13 mouse cellular contexts compared by ENCODE assay signal in genomic region chrX:133685572-133685971, GRCm38 (mm10). TPM values are rescaled to one million over a fixed set of nuclear protein-coding genes. Genes with fewer than 3 reads are reported as not detected.
DNase-seq lines count a peak whose midpoint lies in the region; ATAC-seq lines count a peak whose summit lies in the region.
"Had no signal": no experiment of that assay in that cellular context is flagged by ENCODE, and none has a peak within 500 bp of the region (broad histone marks: within the 10 kb centered on the region; RNA-seq: fewer than 3 reads in every experiment).

No protein-coding gene starts in this region.

- H3K9ac ChIP-seq in hindbrain, embryonic 11.5 days (ENCODE audit: low read depth, low read length), result no peak overlapping the region
- peak overlapping the region; percentile 26; the same call in 1 of the 2 replicates for H3K9ac ChIP-seq in midbrain, embryonic 14.5 days (replicated peaks; ENCODE audit: low read length)

- ATAC-seq in hindbrain, embryonic 11.5 days (ENCODE audit: low FRiP score), result no peak
- ATAC-seq in midbrain, embryonic 14.5 days (ENCODE audit: low FRiP score, low TSS enrichment), result no peak
- ATAC-seq in granulocyte monocyte progenitor cell, adult 5-6 weeks (replicated peaks; ENCODE audit: poor library complexity, severe bottlenecking), result no peak
- ATAC-seq: lung, postnatal 0 days had no signal

- H3K4me2 ChIP-seq in hindbrain, embryonic 11.5 days (replicated peaks; ENCODE audit: low read depth, low read length), result peak overlapping the region; percentile 83; the same call in 1 of the 2 replicates
- peak overlapping the region; percentile 65 for H3K4me2 ChIP-seq in midbrain, embryonic 14.5 days (ENCODE audit: low read length)

- H3K4me3 ChIP-seq in brown adipose tissue, adult 24 weeks (ENCODE audit: insufficient read depth, low read depth, low read length), result peak overlapping the region; percentile 61
- H3K4me3 ChIP-seq in embryonic facial prominence, embryonic 10.5 days, result peak overlapping the region; percentile 64
- no peak overlapping the region; the same call in 1 of the 2 replicates for H3K4me3 ChIP-seq in hindbrain, embryonic 11.5 days (ENCODE audit: low read depth, low read length)
- peak overlapping the region; percentile 54 for H3K4me3 ChIP-seq in midbrain, embryonic 14.5 days (replicated peaks; ENCODE audit: low read depth, low read length)

- peaks cover 97% of the 10 kb centered on the region for H3K27me3 ChIP-seq in embryonic facial prominence, embryonic 10.5 days (replicated peaks; ENCODE audit: low read depth, poor library complexity, severe bottlenecking)
- peaks cover 3% of the 10 kb centered on the region; the same call in 1 of the 2 replicates for H3K27me3 ChIP-seq in hindbrain, embryonic 11.5 days (ENCODE audit: control insufficient read depth, insufficient read depth, low read length)
- H3K27me3 ChIP-seq in midbrain, embryonic 14.5 days (ENCODE audit: control insufficient read depth, insufficient read depth, low read length), result no peaks in the 10 kb centered on the region

- no peaks in the 10 kb centered on the region for H3K36me3 ChIP-seq in embryonic facial prominence, embryonic 10.5 days (replicated peaks)
- no peaks in the 10 kb centered on the region for H3K36me3 ChIP-seq in hindbrain, embryonic 11.5 days (ENCODE audit: control insufficient read depth, insufficient read depth, low read length)
- no peaks in the 10 kb centered on the region for H3K36me3 ChIP-seq in midbrain, embryonic 14.5 days (ENCODE audit: control insufficient read depth, insufficient read depth, low read length)
- H3K36me3 ChIP-seq: G1E had no signal

- DNase-seq in embryonic facial prominence, embryonic 10.5 days (ENCODE audit: low spot score), result no peak
- no peak for DNase-seq in hindbrain, embryonic 11.5 days (ENCODE audit: low spot score)
- no peak for DNase-seq in midbrain, embryonic 14.5 days
- DNase-seq in retina, postnatal 1 day, result no peak
- DNase-seq in layer of hippocampus, adult 9-11 months, result no peak
- DNase-seq: adrenal gland, adult 2 months; cerebellum, adult 2 months; heart, postnatal 10 days had no signal

- no peak overlapping the region for H3K27ac ChIP-seq in brown adipose tissue, adult 24 weeks (replicated peaks; ENCODE audit: low read depth, low read length)
- H3K27ac ChIP-seq in embryonic facial prominence, embryonic 10.5 days (replicated peaks), result no peak overlapping the region
- no peak overlapping the region for H3K27ac ChIP-seq in hindbrain, embryonic 11.5 days (ENCODE audit: low read depth, low read length)
- H3K27ac ChIP-seq in midbrain, embryonic 14.5 days (replicated peaks; ENCODE audit: low read depth, low read length), result no peak overlapping the region

- peaks cover 3% of the 10 kb centered on the region; the same call in 1 of the 2 replicates for H3K9me3 ChIP-seq in embryonic facial prominence, embryonic 10.5 days
- H3K9me3 ChIP-seq in hindbrain, embryonic 11.5 days (ENCODE audit: control insufficient read depth, low read length), result no peaks in the 10 kb centered on the region
- no peaks in the 10 kb centered on the region for H3K9me3 ChIP-seq in midbrain, embryonic 14.5 days (ENCODE audit: control insufficient read depth, low read length)

- H3K4me1 ChIP-seq in brown adipose tissue, adult 24 weeks (ENCODE audit: control insufficient read depth, insufficient read depth, insufficient read length, low read length), result peaks cover 7% of the 10 kb centered on the region
- no peaks in the 10 kb centered on the region for H3K4me1 ChIP-seq in embryonic facial prominence, embryonic 10.5 days
- H3K4me1 ChIP-seq in hindbrain, embryonic 11.5 days (replicated peaks; ENCODE audit: control insufficient read depth, insufficient read depth, low read length), result no peaks in the 10 kb centered on the region
- no peaks in the 10 kb centered on the region for H3K4me1 ChIP-seq in midbrain, embryonic 14.5 days (ENCODE audit: control insufficient read depth, insufficient read depth, low read length)

- 33% methylated on average over 12 of the region's 12 CpGs for WGBS in embryonic facial prominence, embryonic 10.5 days
- 30% methylated on average over 12 of the region's 12 CpGs for WGBS in hindbrain, embryonic 11.5 days
- WGBS in midbrain, embryonic 14.5 days, result 39% methylated on average over 12 of the region's 12 CpGs

RNA-seq across cellular contexts. Expression of gene Pcdh19, which starts 3.2 kb away (rescaled TPM):
- 1.9 and 3.1 TPM in 2 replicates for polyA plus RNA-seq in brown adipose tissue, adult 24 weeks (2012; ENCODE audit: insufficient read depth, insufficient read length, missing spikeins)
- 3.4 and 5.1 TPM in 2 replicates for polyA plus RNA-seq in embryonic facial prominence, embryonic 10.5 days (2016; fragmentation: Nextera tagmentation; extraction: Ambion mirVana)
- 3.3 and 4.8 TPM in 2 replicates for polyA plus RNA-seq in hindbrain, embryonic 11.5 days (2014; fragmentation: Nextera tagmentation; extraction: Ambion mirVana)
- polyA plus RNA-seq in midbrain, embryonic 14.5 days (2014; fragmentation: Nextera tagmentation; extraction: Ambion mirVana), result 24.4 and 33.1 TPM in 2 replicates
- total RNA-seq in granulocyte monocyte progenitor cell, adult 5-6 weeks (2014; fragmentation: Nextera tagmentation), result 0.32 TPM in 1 of 2 replicates, not detected in the other
- total RNA-seq in granulocyte monocyte progenitor cell, adult 5-6 weeks (2017), result not detected in 2 replicates
- total RNA-seq: neutrophil, adult 5-6 weeks had no signal
- polyA plus RNA-seq: G1E had no signal
